Mouse (Mus musculus) lung, embryonic 15.5 days (tissue): ENCODE measurements around the gene Tbx15. TPM values are rescaled to one million over a fixed set of nuclear protein-coding genes. Genes with fewer than 3 reads are reported as not detected.

ENCODE experiments used
- ATAC-seq: fragments of 200-750 bp; cut with Nextera tagmentation; 2 replicates; pipeline ENCODE4 v1.8.0; 2017; ENCODE audit warnings: moderate number of reproducible peaks, borderline replicate concordance; ENCODE audit not compliant: low FRiP score, low TSS enrichment; ENCODE audit errors: extremely low read depth
- H3K27ac ChIP-seq: fragments of 300-500 bp; sonication (generic); 2 replicates; pipeline ENCODE4 v1.5.1; 2015; ENCODE audit warnings: moderate library complexity, mild to moderate bottlenecking, inconsistent platforms
- H3K27me3 ChIP-seq: fragments of 300-500 bp; sonication (generic); 2 replicates; pipeline ENCODE4 v1.6.1; 2015; ENCODE audit warnings: inconsistent platforms
- H3K36me3 ChIP-seq: fragments of 300-500 bp; sonication (generic); 2 replicates; pipeline ENCODE4 v1.6.1; 2015; ENCODE audit warnings: inconsistent platforms
- H3K4me1 ChIP-seq: fragments of 300-500 bp; sonication (generic); 2 replicates; pipeline ENCODE4 v1.6.1; 2015; ENCODE audit warnings: inconsistent platforms
- H3K4me2 ChIP-seq: fragments of 300-500 bp; sonication (generic); 2 replicates; pipeline ENCODE4 v1.6.1; 2015; ENCODE audit warnings: inconsistent platforms, mild to moderate bottlenecking, moderate library complexity
- H3K4me3 ChIP-seq: fragments of 300-500 bp; sonication (generic); 2 replicates; pipeline ENCODE4 v1.5.1; 2015; ENCODE audit warnings: mild to moderate bottlenecking, inconsistent platforms
- H3K9ac ChIP-seq: fragments of 300-500 bp; sonication (generic); 2 replicates; pipeline ENCODE4 v1.6.1; 2015; ENCODE audit warnings: inconsistent platforms
- H3K9me3 ChIP-seq: fragments of 300-500 bp; sonication (generic); 2 replicates; pipeline ENCODE4 v1.6.1; 2016; ENCODE audit warnings: inconsistent platforms
- WGBS: fragments of 180-500 bp; shearing (Covaris S2); methylation state at CpG from one replicate; pipeline ENCODE4 v1.1.7; 2015; 5-methylcytosine and 5-hydroxymethylcytosine counted together
- polyA plus RNA-seq: library from polyadenylated mRNA; unstranded; fragments of >200 nt; fragmentation: Nextera tagmentation; extraction: Ambion mirVana; gene quantifications from 2 replicates; pipeline ENCODE4 v1.2.1, GENCODE M21; 2015

The Tbx15 gene
- polyA plus RNA-seq, 1 experiment from 2014 or later: 0.04 TPM

GRCm38 (mm10) chr3:99259741-99260270, 19.6 kb downstream of the Tbx15 start:
- WGBS: 10% methylated on average over 6 of the region's 6 CpGs
- no peak overlapping the region for H3K27ac ChIP-seq
- no peak overlapping the region for H3K4me2 ChIP-seq
- H3K4me1 ChIP-seq: no peaks in the 10 kb centered on the region
- H3K9ac ChIP-seq: no peak overlapping the region
- H3K36me3 ChIP-seq: no peaks in the 10 kb centered on the region
- H3K9me3 ChIP-seq: no peaks in the 10 kb centered on the region
- H3K27me3 ChIP-seq: peaks cover 96% of the 10 kb centered on the region
- ATAC-seq: no peak
- H3K4me3 ChIP-seq: no peak overlapping the region

- 37% methylated on average over 2 of the region's 2 CpGs for WGBS
- no peaks in the 10 kb centered on the region for H3K9me3 ChIP-seq
Observed at GRCm38 (mm10) chr3:99260395-99260794, 20.2 kb downstream of the Tbx15 start.

GRCm38 (mm10) chr3:99261371-99261791, 21.2 kb downstream of the Tbx15 start:
- Histone ChIP-seq H3K9me3 (no peaks in the 10 kb centered on the region), H3K36me3 (no peaks in the 10 kb centered on the region), H3K27me3 (peaks cover 95% of the 10 kb centered on the region), H3K4me3 (no peak overlapping the region), H3K4me1 (no peaks in the 10 kb centered on the region), H3K4me2 (no peak overlapping the region), H3K27ac (no peak overlapping the region), H3K9ac (no peak overlapping the region)
- WGBS: 4% methylated on average over 18 of the region's 18 CpGs
- ATAC-seq: no peak

More at GRCm38 (mm10) chr3:99260395-99260794, 20.2 kb downstream of the Tbx15 start:
- H3K27me3 ChIP-seq: peaks cover 96% of the 10 kb centered on the region
- H3K9ac ChIP-seq: no peak overlapping the region
- no peaks in the 10 kb centered on the region for H3K4me1 ChIP-seq
- H3K36me3 ChIP-seq: no peaks in the 10 kb centered on the region
- no peak overlapping the region for H3K27ac ChIP-seq
- no peak overlapping the region for H3K4me2 ChIP-seq
- no peak overlapping the region for H3K4me3 ChIP-seq
- no peak for ATAC-seq

GRCm38 (mm10) chr3:99261986-99262385, 21.8 kb downstream of the Tbx15 start:
- no peak overlapping the region for H3K27ac ChIP-seq
- peaks cover 95% of the 10 kb centered on the region for H3K27me3 ChIP-seq
- 3% methylated on average over 2 of the region's 2 CpGs for WGBS
- no peak for ATAC-seq
- no peaks in the 10 kb centered on the region for H3K9me3 ChIP-seq
- H3K4me3 ChIP-seq: no peak overlapping the region
- H3K4me1 ChIP-seq: no peaks in the 10 kb centered on the region
- no peak overlapping the region for H3K4me2 ChIP-seq
- H3K9ac ChIP-seq: no peak overlapping the region
- no peaks in the 10 kb centered on the region for H3K36me3 ChIP-seq

GRCm38 (mm10) chr3:99263471-99263903, 23.3 kb downstream of the Tbx15 start:
- no peak overlapping the region for H3K4me3 ChIP-seq
- peaks cover 88% of the 10 kb centered on the region for H3K27me3 ChIP-seq
- H3K4me2 ChIP-seq: no peak overlapping the region
- H3K9ac ChIP-seq: no peak overlapping the region
- H3K36me3 ChIP-seq: no peaks in the 10 kb centered on the region
- no peaks in the 10 kb centered on the region for H3K4me1 ChIP-seq
- WGBS: 17% methylated on average over 9 of the region's 9 CpGs
- H3K9me3 ChIP-seq: no peaks in the 10 kb centered on the region
- no peak overlapping the region for H3K27ac ChIP-seq
- ATAC-seq: no peak

GRCm38 (mm10) chr3:99264695-99265094, 24.5 kb downstream of the Tbx15 start:
- Histone ChIP-seq H3K4me1 (no peaks in the 10 kb centered on the region), H3K4me3 (no peak overlapping the region), H3K27me3 (peaks cover 76% of the 10 kb centered on the region), H3K36me3 (no peaks in the 10 kb centered on the region), H3K9me3 (no peaks in the 10 kb centered on the region), H3K9ac (no peak overlapping the region), H3K27ac (no peak overlapping the region), H3K4me2 (no peak overlapping the region)
- 23% methylated on average over 7 of the region's 7 CpGs for WGBS
- ATAC-seq: no peak

- Histone ChIP-seq H3K9ac (no peak overlapping the region), H3K9me3 (no peaks in the 10 kb centered on the region), H3K36me3 (no peaks in the 10 kb centered on the region), H3K27me3 (peaks cover 57% of the 10 kb centered on the region), H3K27ac (no peak overlapping the region), H3K4me2 (no peak overlapping the region), H3K4me3 (no peak overlapping the region), H3K4me1 (no peaks in the 10 kb centered on the region)
- no peak for ATAC-seq
- 41% methylated on average over 10 of the region's 10 CpGs for WGBS
Observed at GRCm38 (mm10) chr3:99266752-99267303, 26.6 kb downstream of the Tbx15 start.

- H3K4me1 ChIP-seq: no peaks in the 10 kb centered on the region
- 53% methylated on average over 12 of the region's 12 CpGs for WGBS
- no peak overlapping the region for H3K4me3 ChIP-seq
- H3K9me3 ChIP-seq: no peaks in the 10 kb centered on the region
- no peak overlapping the region for H3K9ac ChIP-seq
- H3K4me2 ChIP-seq: no peak overlapping the region
- H3K27me3 ChIP-seq: no peaks in the 10 kb centered on the region
- ATAC-seq: no peak
- H3K36me3 ChIP-seq: no peaks in the 10 kb centered on the region
- H3K27ac ChIP-seq: no peak overlapping the region
Observed at GRCm38 (mm10) chr3:99277973-99278580, 37.9 kb downstream of the Tbx15 start.

- Histone ChIP-seq H3K9ac (no peak overlapping the region), H3K27me3 (no peaks in the 10 kb centered on the region), H3K4me3 (no peak overlapping the region), H3K9me3 (no peaks in the 10 kb centered on the region), H3K4me2 (no peak overlapping the region), H3K27ac (no peak overlapping the region), H3K4me1 (no peaks in the 10 kb centered on the region), H3K36me3 (no peaks in the 10 kb centered on the region)
- ATAC-seq: no peak
- WGBS: 74% methylated on average over 3 of the region's 3 CpGs
Observed at GRCm38 (mm10) chr3:99279718-99280117, 39.5 kb downstream of the Tbx15 start.

- H3K9ac ChIP-seq: no peak overlapping the region
- no peak overlapping the region for H3K27ac ChIP-seq
- ATAC-seq: no peak
- 63% methylated on average over 4 of the region's 4 CpGs for WGBS
- H3K27me3 ChIP-seq: no peaks in the 10 kb centered on the region
- H3K4me3 ChIP-seq: no peak overlapping the region
- no peaks in the 10 kb centered on the region for H3K4me1 ChIP-seq
- no peak overlapping the region for H3K4me2 ChIP-seq
- no peaks in the 10 kb centered on the region for H3K36me3 ChIP-seq
- H3K9me3 ChIP-seq: no peaks in the 10 kb centered on the region
Observed at GRCm38 (mm10) chr3:99281453-99281852, 41.3 kb downstream of the Tbx15 start.

GRCm38 (mm10) chr3:99288302-99288701, 48.1 kb downstream of the Tbx15 start:
- Histone ChIP-seq H3K36me3 (no peaks in the 10 kb centered on the region), H3K4me2 (no peak overlapping the region), H3K9me3 (no peaks in the 10 kb centered on the region), H3K4me3 (no peak overlapping the region), H3K9ac (no peak overlapping the region), H3K4me1 (no peaks in the 10 kb centered on the region), H3K27me3 (no peaks in the 10 kb centered on the region), H3K27ac (no peak overlapping the region)
- WGBS: 41% methylated on average over 2 of the region's 2 CpGs
- no peak for ATAC-seq

GRCm38 (mm10) chr3:99290064-99290702, 50.0 kb downstream of the Tbx15 start:
- H3K27ac ChIP-seq: no peak overlapping the region
- ATAC-seq: peak; percentile 35; the same call in 1 of the 2 replicates
- no peak overlapping the region for H3K4me2 ChIP-seq
- no peak overlapping the region for H3K4me3 ChIP-seq
- no peaks in the 10 kb centered on the region for H3K27me3 ChIP-seq
- 25% methylated on average over 6 of the region's 6 CpGs for WGBS
- H3K9ac ChIP-seq: no peak overlapping the region
- no peaks in the 10 kb centered on the region for H3K36me3 ChIP-seq
- H3K4me1 ChIP-seq: no peaks in the 10 kb centered on the region
- H3K9me3 ChIP-seq: no peaks in the 10 kb centered on the region
